Mouse (Mus musculus) adrenal gland, adult (tissue): ENCODE results near the gene Sema3f.

ENCODE experiments used
- DNase-seq, 2 experiments: peaks; one replicate each; pipeline ENCODE4 v3.0.0; 2022 to 2023; ENCODE audit warnings: low spot score in 1 of 2; ENCODE audit not compliant: inconsistent age in 2 of 2

Sema3f gene

GRCm38 (mm10) chr9:107716951-107717350 lies 6.7 kb upstream of the Sema3f start:
- no peak for DNase-seq

- no peak for DNase-seq
Observed at GRCm38 (mm10) chr9:107715632-107716031, 5.4 kb upstream of the Sema3f start.

- DNase-seq = peak in 1 of 2 experiments; percentile 67
Observed at GRCm38 (mm10) chr9:107714221-107714952, 4.1 kb upstream of the Sema3f start.

GRCm38 (mm10) chr9:107709096-107709696 lies 1.1 kb downstream of the Sema3f start:
- DNase-seq = peak; percentile 38 to 65

- no peak for DNase-seq
Observed at GRCm38 (mm10) chr9:107708439-107709095, 1.7 kb downstream of the Sema3f start.

- peak in 1 of 2 experiments; percentile 48 for DNase-seq
Observed at GRCm38 (mm10) chr9:107707701-107708438, 2.4 kb downstream of the Sema3f start.

GRCm38 (mm10) chr9:107706781-107707211 lies 3.5 kb downstream of the Sema3f start:
- no peak for DNase-seq

- no peak for DNase-seq
Observed at GRCm38 (mm10) chr9:107703337-107704122, 6.7 kb downstream of the Sema3f start.

- DNase-seq = no peak
Observed at GRCm38 (mm10) chr9:107702606-107703185, 7.6 kb downstream of the Sema3f start.

- peak; percentile 82 to 91 for DNase-seq
Observed at GRCm38 (mm10) chr9:107701594-107701993, 8.7 kb downstream of the Sema3f start.

GRCm38 (mm10) chr9:107700114-107700571 lies 10.1 kb downstream of the Sema3f start:
- peak in 1 of 2 experiments; percentile 50 for DNase-seq

- peak in 1 of 2 experiments; percentile 28 for DNase-seq
Observed at GRCm38 (mm10) chr9:107699376-107699980, 10.8 kb downstream of the Sema3f start.

GRCm38 (mm10) chr9:107698611-107699190 lies 11.6 kb downstream of the Sema3f start:
- peak in 1 of 2 experiments; percentile 48 for DNase-seq

GRCm38 (mm10) chr9:107697811-107698521 lies 12.3 kb downstream of the Sema3f start:
- DNase-seq = no peak

GRCm38 (mm10) chr9:107696845-107697610 lies 13.2 kb downstream of the Sema3f start:
- peak in 1 of 2 experiments; percentile 74 for DNase-seq

- DNase-seq = no peak
Observed at GRCm38 (mm10) chr9:107696106-107696479, 14.2 kb downstream of the Sema3f start.

GRCm38 (mm10) chr9:107695441-107696105 lies 14.7 kb downstream of the Sema3f start:
- DNase-seq = peak in 1 of 2 experiments; percentile 66
